Mouse (Mus musculus): Measurements from ENCODE around the gene Eif1ax.
"Not testable (repeated sequence)": the region's sequence is repeated elsewhere in the genome, so short reads cannot be mapped to it uniquely, and the experiment has no call there.

Gene Eif1ax

GRCm38 (mm10) chrX:159371831-159372752 lies at the start of gene Eif1ax:
Eif1ax (plus strand) TSS chrX:159372178.
- DNase-seq (ENCODE audit: low spot score), result peak; percentile 84

GRCm38 (mm10) chrX:159364506-159364905 lies 7.5 kb upstream of the Eif1ax start:
- DNase-seq (ENCODE audit: low spot score), result no peak

DNA sequence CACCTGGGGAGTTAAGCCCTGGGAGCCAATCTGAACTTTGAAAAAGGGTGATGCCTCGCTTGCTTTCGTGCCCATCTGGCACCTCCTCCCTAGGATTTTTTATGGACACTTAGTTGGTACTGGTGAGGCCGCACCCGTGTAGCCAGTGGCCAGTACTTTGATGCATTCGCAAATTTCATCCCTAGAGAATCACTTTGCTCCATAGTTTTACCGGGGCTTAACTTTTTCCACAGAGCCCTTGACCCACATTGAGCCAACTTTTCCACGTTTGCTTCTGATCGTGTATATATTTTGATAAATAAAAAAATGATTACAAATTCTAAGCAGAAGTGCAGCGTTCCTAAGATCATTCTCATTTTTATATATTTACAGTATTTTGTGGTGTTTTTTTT lies 771 bp downstream of the Eif1ax start:
- no peak for DNase-seq (ENCODE audit: low spot score)

- DNase-seq (ENCODE audit: low spot score), result no peak
Measured at GRCm38 (mm10) chrX:159387105-159387504, 15.1 kb downstream of the Eif1ax start.

DNA sequence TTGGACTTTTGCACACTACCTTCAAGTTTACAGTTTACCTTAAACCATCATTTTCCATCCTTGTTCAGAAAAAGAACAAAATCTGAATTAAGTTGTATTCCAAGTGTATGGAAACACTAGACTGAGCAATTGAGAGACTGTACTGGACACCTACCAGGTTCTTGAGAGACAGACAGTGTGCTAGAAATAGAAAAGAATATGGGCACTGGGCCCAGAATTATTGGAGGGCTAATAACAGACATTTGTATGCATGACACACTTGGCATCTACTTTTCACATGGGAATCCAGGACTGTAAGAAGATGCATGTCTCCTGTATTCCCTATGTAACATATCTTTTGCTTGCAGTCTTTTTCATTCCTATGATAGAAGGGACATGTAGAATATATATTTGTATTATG lies 17.0 kb downstream of the Eif1ax start:
- no peak for DNase-seq (ENCODE audit: low spot score)

DNA sequence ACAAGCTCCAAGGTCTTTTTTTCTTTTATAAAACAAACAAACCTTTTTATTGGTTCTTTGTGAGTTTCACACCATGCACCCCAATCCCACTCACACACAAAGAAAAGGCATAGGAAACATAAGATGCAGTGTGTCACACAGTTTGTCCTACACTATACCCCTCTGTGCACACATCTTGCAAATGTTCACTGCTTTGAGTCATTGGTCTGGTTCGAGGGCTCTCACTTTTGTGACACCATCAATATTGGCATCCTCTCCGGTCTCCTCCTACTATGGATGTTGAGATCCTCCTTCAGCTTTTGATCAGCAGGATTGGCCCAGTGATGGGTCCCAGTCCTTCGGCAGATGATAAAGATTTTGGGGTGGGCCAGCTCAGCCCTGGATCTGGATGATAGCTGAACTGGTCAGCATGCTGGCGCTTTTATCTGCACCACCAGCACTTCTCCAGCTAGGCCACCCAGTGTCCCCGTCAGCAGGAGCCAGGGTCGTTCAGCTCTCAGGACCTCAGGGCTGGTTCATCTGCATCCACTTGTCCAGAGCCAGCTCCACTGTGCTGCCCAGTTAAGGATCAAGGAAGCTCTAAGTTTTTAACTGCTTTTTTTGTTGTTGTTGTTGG lies 18.5 kb downstream of the Eif1ax start:
- DNase-seq (ENCODE audit: low spot score), result no peak

DNA sequence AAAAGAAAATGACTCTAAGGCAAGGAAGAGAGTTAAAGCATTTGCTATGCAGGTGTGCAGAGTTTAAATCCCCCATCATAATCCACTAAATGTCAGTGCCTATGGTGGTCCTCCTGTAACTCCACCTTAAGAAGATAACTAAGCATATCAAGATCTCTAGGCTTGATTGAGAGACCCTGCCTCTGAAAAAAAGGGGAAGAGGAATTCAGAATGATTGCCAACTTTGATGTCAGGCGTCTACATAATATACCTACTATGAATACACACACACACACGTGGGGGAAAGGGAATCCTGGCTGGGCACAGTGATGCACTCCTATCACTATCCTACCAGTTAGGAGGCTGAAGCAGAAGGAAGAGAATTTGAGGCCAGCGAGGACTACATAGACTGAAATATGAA lies 19.3 kb downstream of the Eif1ax start:
- no peak for DNase-seq (ENCODE audit: low spot score)

- no peak for DNase-seq (ENCODE audit: low spot score)
Measured at GRCm38 (mm10) chrX:159409253-159409652, 37.3 kb downstream of the Eif1ax start.

DNA sequence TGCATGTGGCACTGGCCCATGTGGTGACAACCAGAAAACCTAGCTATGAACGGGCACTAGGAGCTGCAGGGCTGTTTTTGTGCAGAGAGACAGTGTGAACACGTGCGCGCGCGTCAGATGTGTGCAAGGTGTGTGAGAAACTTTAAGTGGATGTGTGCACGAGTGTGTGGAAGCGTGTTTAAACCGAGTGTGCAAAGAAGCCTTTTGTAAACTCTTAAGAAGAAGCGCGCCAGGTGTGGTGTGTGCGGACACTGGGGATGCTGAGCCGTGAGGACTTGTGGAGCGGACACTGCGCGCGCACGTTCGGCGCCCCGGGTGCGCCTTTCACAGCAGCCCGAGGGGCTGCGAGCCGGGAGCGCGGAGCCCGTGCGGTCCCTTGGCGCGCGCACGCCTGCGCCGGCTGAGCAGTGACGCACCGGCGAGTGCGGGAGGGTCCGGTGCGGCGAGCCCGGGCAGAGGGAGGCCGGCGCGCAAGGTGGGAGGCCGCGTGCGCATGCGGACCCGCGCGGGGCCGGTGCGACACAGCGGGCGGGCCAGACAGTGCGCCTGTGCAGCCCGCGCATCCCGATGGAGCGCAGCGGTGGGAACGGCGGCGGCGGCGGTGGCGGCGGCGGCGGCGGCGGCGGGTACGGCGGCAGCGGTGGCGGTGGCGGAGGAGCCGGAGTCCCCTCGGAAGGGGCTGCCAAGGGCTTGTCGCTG lies 42.3 kb downstream of the Eif1ax start, which contains the start of gene Map7d2:
Gene Map7d2 (plus strand): TSS at position 443 of the 699 bp plus-strand sequence.
- DNase-seq (ENCODE audit: low spot score), result no peak

DNA sequence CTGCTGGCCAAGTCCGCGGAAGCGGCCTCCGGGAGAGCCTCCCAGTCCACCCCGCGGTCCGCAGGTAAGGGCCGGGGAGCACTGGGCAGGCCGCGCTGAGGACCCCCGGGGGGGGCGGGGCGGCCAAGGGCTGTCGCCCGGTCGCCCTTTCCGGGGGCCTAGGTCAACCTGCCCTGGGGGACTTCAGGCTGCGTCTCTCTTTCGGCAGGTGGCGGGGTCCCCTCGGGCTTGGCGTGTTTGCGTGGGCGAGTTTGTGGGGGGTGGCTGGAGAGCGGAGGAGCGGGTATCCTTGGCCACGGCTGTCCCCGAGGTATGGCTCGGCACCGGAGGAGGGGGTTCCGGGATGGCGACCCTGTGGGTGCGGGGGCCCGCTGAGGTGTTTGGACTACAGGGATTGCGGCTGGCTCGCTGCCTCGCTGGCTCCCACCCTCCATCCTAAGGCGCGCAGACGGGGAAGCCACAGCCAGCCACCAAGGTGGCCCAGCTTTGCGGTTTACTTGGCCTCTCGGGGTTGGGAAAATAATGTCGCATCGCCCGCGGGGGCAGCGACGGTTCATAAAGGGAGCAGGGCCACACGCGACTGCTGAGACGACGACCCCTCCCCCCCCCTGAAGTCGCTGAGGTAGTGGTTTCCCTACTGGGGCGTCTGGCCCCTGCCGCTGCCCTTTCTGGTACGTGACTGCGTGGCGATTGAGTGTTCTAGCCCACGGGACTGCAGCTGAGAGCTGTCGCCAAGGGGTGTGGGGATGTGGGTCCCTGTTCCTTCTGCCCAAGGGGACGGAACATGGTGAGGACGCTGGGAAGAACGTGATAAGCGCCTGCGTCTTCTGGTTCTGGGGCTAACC lies 43.1 kb downstream of the Eif1ax start:
- DNase-seq (ENCODE audit: low spot score), result no peak

- not testable (repeated sequence) for DNase-seq (ENCODE audit: low spot score)
Measured at GRCm38 (mm10) chrX:159430507-159430906, 58.5 kb downstream of the Eif1ax start.
